Mouse (Mus musculus): ENCODE results near the gene Dgat2. TPM values are rescaled to one million over a fixed set of nuclear protein-coding genes. Genes with fewer than 3 reads are reported as not detected.

Gene Dgat2
- polyA plus RNA-seq, 1 experiment: 130 TPM

- no peak overlapping the region for H3K4me3 ChIP-seq (ENCODE audit: control insufficient read depth, insufficient read depth, low read length)
- H3K27me3 ChIP-seq (ENCODE audit: control insufficient read depth, insufficient read depth, low read length): no peaks in the 10 kb centered on the region
- no peak for DNase-seq
- H3K27ac ChIP-seq (ENCODE audit: control insufficient read depth, insufficient read depth, low read length): no peak overlapping the region
- 93% methylated on average over 2 of the region's 2 CpGs for WGBS
- no peak for TF ChIP-seq POLR2A (IDR thresholded peaks at IDR 0.05; ENCODE audit: control insufficient read depth, extremely low read depth, insufficient read depth, low read length, poor library complexity)
- no peak for TF ChIP-seq CTCF (IDR thresholded peaks at IDR 0.05; ENCODE audit: borderline replicate concordance, control insufficient read depth, extremely low read depth, insufficient read depth, low read length, poor library complexity)
- no peaks in the 10 kb centered on the region for H3K4me1 ChIP-seq (replicated peaks; ENCODE audit: control insufficient read depth, insufficient read depth, low read length)
- no peaks in the 10 kb centered on the region for H3K36me3 ChIP-seq (ENCODE audit: control insufficient read depth, insufficient read depth, low read length)
Observed at GRCm38 (mm10) chr7:99213686-99214085, 31.2 kb upstream of the Dgat2 start.

- Histone ChIP-seq H3K27ac (ENCODE audit: control insufficient read depth, insufficient read depth, low read length) (no peak overlapping the region), H3K27me3 (ENCODE audit: control insufficient read depth, insufficient read depth, low read length) (no peaks in the 10 kb centered on the region), H3K4me3 (ENCODE audit: control insufficient read depth, insufficient read depth, low read length) (no peak overlapping the region), H3K36me3 (ENCODE audit: control insufficient read depth, insufficient read depth, low read length) (no peaks in the 10 kb centered on the region), H3K4me1 (replicated peaks; ENCODE audit: control insufficient read depth, insufficient read depth, low read length) (no peaks in the 10 kb centered on the region)
- 98% methylated on average over 1 of the region's 1 CpGs for WGBS
- DNase-seq: no peak
- TF ChIP-seq CTCF (IDR thresholded peaks at IDR 0.05; ENCODE audit: borderline replicate concordance, control insufficient read depth, extremely low read depth, insufficient read depth, low read length, poor library complexity) (no peak), POLR2A (IDR thresholded peaks at IDR 0.05; ENCODE audit: control insufficient read depth, extremely low read depth, insufficient read depth, low read length, poor library complexity) (no peak)
Observed at GRCm38 (mm10) chr7:99213056-99213455, 30.5 kb upstream of the Dgat2 start.

GRCm38 (mm10) chr7:99208704-99209103 is 26.2 kb upstream of the Dgat2 start:
- Histone ChIP-seq H3K4me3 (ENCODE audit: control insufficient read depth, insufficient read depth, low read length) (no peak overlapping the region), H3K27me3 (ENCODE audit: control insufficient read depth, insufficient read depth, low read length) (no peaks in the 10 kb centered on the region), H3K4me1 (replicated peaks; ENCODE audit: control insufficient read depth, insufficient read depth, low read length) (no peaks in the 10 kb centered on the region), H3K27ac (ENCODE audit: control insufficient read depth, insufficient read depth, low read length) (no peak overlapping the region), H3K36me3 (ENCODE audit: control insufficient read depth, insufficient read depth, low read length) (no peaks in the 10 kb centered on the region)
- no peak for TF ChIP-seq CTCF (IDR thresholded peaks at IDR 0.05; ENCODE audit: borderline replicate concordance, control insufficient read depth, extremely low read depth, insufficient read depth, low read length, poor library complexity)
- TF ChIP-seq POLR2A (IDR thresholded peaks at IDR 0.05; ENCODE audit: control insufficient read depth, extremely low read depth, insufficient read depth, low read length, poor library complexity): no peak
- WGBS: 100% methylated on average over 4 of the region's 4 CpGs
- no peak for DNase-seq

GRCm38 (mm10) chr7:99206364-99206763 is 23.8 kb upstream of the Dgat2 start:
- no peaks in the 10 kb centered on the region for H3K27me3 ChIP-seq (ENCODE audit: control insufficient read depth, insufficient read depth, low read length)
- WGBS: 93% methylated on average over 7 of the region's 7 CpGs
- no peaks in the 10 kb centered on the region for H3K36me3 ChIP-seq (ENCODE audit: control insufficient read depth, insufficient read depth, low read length)
- H3K27ac ChIP-seq (ENCODE audit: control insufficient read depth, insufficient read depth, low read length): no peak overlapping the region
- H3K4me1 ChIP-seq (replicated peaks; ENCODE audit: control insufficient read depth, insufficient read depth, low read length): no peaks in the 10 kb centered on the region
- no peak overlapping the region for H3K4me3 ChIP-seq (ENCODE audit: control insufficient read depth, insufficient read depth, low read length)
- no peak for DNase-seq
- TF ChIP-seq CTCF (IDR thresholded peaks at IDR 0.05; ENCODE audit: borderline replicate concordance, control insufficient read depth, extremely low read depth, insufficient read depth, low read length, poor library complexity): no peak
- TF ChIP-seq POLR2A (IDR thresholded peaks at IDR 0.05; ENCODE audit: control insufficient read depth, extremely low read depth, insufficient read depth, low read length, poor library complexity): no peak

- 87% methylated on average over 7 of the region's 7 CpGs for WGBS
- no peaks in the 10 kb centered on the region for H3K27me3 ChIP-seq (ENCODE audit: control insufficient read depth, insufficient read depth, low read length)
- H3K4me1 ChIP-seq (replicated peaks; ENCODE audit: control insufficient read depth, insufficient read depth, low read length): no peaks in the 10 kb centered on the region
- TF ChIP-seq POLR2A (IDR thresholded peaks at IDR 0.05; ENCODE audit: control insufficient read depth, extremely low read depth, insufficient read depth, low read length, poor library complexity) (no peak), CTCF (IDR thresholded peaks at IDR 0.05; ENCODE audit: borderline replicate concordance, control insufficient read depth, extremely low read depth, insufficient read depth, low read length, poor library complexity) (no peak)
- no peak overlapping the region for H3K27ac ChIP-seq (ENCODE audit: control insufficient read depth, insufficient read depth, low read length)
- H3K36me3 ChIP-seq (ENCODE audit: control insufficient read depth, insufficient read depth, low read length): no peaks in the 10 kb centered on the region
- no peak overlapping the region for H3K4me3 ChIP-seq (ENCODE audit: control insufficient read depth, insufficient read depth, low read length)
- DNase-seq: no peak
Observed at GRCm38 (mm10) chr7:99202163-99202562, 19.6 kb upstream of the Dgat2 start.

GRCm38 (mm10) chr7:99200290-99200689 is 17.8 kb upstream of the Dgat2 start:
- 89% methylated on average over 4 of the region's 4 CpGs for WGBS
- no peak for TF ChIP-seq CTCF (IDR thresholded peaks at IDR 0.05; ENCODE audit: borderline replicate concordance, control insufficient read depth, extremely low read depth, insufficient read depth, low read length, poor library complexity)
- no peak for TF ChIP-seq POLR2A (IDR thresholded peaks at IDR 0.05; ENCODE audit: control insufficient read depth, extremely low read depth, insufficient read depth, low read length, poor library complexity)
- no peak for DNase-seq
- Histone ChIP-seq H3K27me3 (ENCODE audit: control insufficient read depth, insufficient read depth, low read length) (no peaks in the 10 kb centered on the region), H3K36me3 (ENCODE audit: control insufficient read depth, insufficient read depth, low read length) (no peaks in the 10 kb centered on the region), H3K27ac (ENCODE audit: control insufficient read depth, insufficient read depth, low read length) (no peak overlapping the region), H3K4me1 (replicated peaks; ENCODE audit: control insufficient read depth, insufficient read depth, low read length) (no peaks in the 10 kb centered on the region), H3K4me3 (ENCODE audit: control insufficient read depth, insufficient read depth, low read length) (no peak overlapping the region)

All from thymus, adult 2 months (tissue).